In genomic region chr1:127899401-127899800, GRCm38 (mm10) we compare ENCODE assay signal across 30 mouse cellular contexts. TPM values are rescaled to one million over a fixed set of nuclear protein-coding genes. Genes with fewer than 3 reads are reported as not detected.
"Had no signal": no experiment of that assay in that cellular context is flagged by ENCODE, and none has a peak within 500 bp of the region (broad histone marks: within the 10 kb centered on the region; RNA-seq: fewer than 3 reads in every experiment).

No protein-coding gene starts in this region.

- H3K4me3 ChIP-seq: gastrocnemius, adult 2 months; heart, adult 2 months; heart, embryonic 13.5 days; heart, embryonic 15.5 days; hindbrain, embryonic 13.5 days; hindbrain, embryonic 15.5 days; intestine, embryonic 15.5 days; kidney, embryonic 15.5 days; layer of hippocampus, adult 2 months; left cerebral cortex, adult 2 months; limb, embryonic 10.5 days; limb, embryonic 12.5 days had no signal

- H3K4me1 ChIP-seq: heart, embryonic 13.5 days; heart, embryonic 15.5 days; hindbrain, embryonic 13.5 days; hindbrain, embryonic 15.5 days; intestine, embryonic 15.5 days; kidney, embryonic 15.5 days; limb, embryonic 10.5 days; limb, embryonic 12.5 days had no signal

- H3K27me3 ChIP-seq: heart, embryonic 13.5 days; heart, embryonic 15.5 days; hindbrain, embryonic 13.5 days; hindbrain, embryonic 15.5 days; intestine, embryonic 15.5 days; kidney, embryonic 15.5 days; limb, embryonic 12.5 days had no signal

- H3K27ac ChIP-seq: gastrocnemius, adult 2 months; heart, adult 2 months; heart, embryonic 13.5 days; heart, embryonic 15.5 days; hindbrain, embryonic 13.5 days; hindbrain, embryonic 15.5 days; hindbrain, postnatal 0 days; intestine, embryonic 15.5 days; kidney, embryonic 15.5 days; kidney, postnatal 0 days; layer of hippocampus, adult 2 months; left cerebral cortex, adult 2 months; limb, embryonic 10.5 days; limb, embryonic 12.5 days; liver, embryonic 14.5 days had no signal

- H3K9me3 ChIP-seq: heart, embryonic 13.5 days; heart, embryonic 15.5 days; hindbrain, embryonic 13.5 days; hindbrain, embryonic 15.5 days; intestine, embryonic 15.5 days; kidney, embryonic 15.5 days; limb, embryonic 10.5 days; limb, embryonic 12.5 days had no signal

- DNase-seq: gastrocnemius, adult 2 months; gastrocnemius, postnatal 10 days; gastrocnemius, postnatal 25 days; heart, adult 11 months; heart, adult 2 months; heart, postnatal 14 days; heart, postnatal 36 days; kidney, adult 18-20 months; kidney, adult 9 months; kidney, postnatal 25 days; kidney, postnatal 4 days; liver had no signal

- ATAC-seq: hindbrain, postnatal 0 days; intestine, embryonic 15.5 days; intestine, postnatal 0 days had no signal

- H3K36me3 ChIP-seq: intestine, embryonic 15.5 days had no signal

- H3K4me2 ChIP-seq: heart, embryonic 11.5 days; heart, embryonic 13.5 days; heart, embryonic 15.5 days; hindbrain, embryonic 13.5 days; hindbrain, embryonic 15.5 days; intestine, embryonic 15.5 days; kidney, embryonic 15.5 days; limb, embryonic 12.5 days had no signal

- H3K9ac ChIP-seq: heart, embryonic 13.5 days; heart, embryonic 15.5 days; hindbrain, embryonic 13.5 days; hindbrain, embryonic 15.5 days; intestine, embryonic 15.5 days; kidney, embryonic 15.5 days; limb, embryonic 12.5 days; liver, embryonic 14.5 days had no signal

RNA-seq across cellular contexts. Expression of gene Map3k19, which starts 44.6 kb away (rescaled TPM):
- total RNA-seq: gastrocnemius, postnatal 4 days had no signal
- polyA plus RNA-seq: heart, embryonic 11.5 days; heart, postnatal 0 days; intestine, embryonic 15.5 days; intestine, postnatal 0 days; kidney, embryonic 15.5 days; kidney, postnatal 0 days; limb, embryonic 10.5 days; limb, embryonic 12.5 days; limb, embryonic 14.5 days had no signal
